Mouse (Mus musculus) neural tube, embryonic 15.5 days (tissue): ENCODE results near the gene Trpc5. TPM values are rescaled to one million over a fixed set of nuclear protein-coding genes. Genes with fewer than 3 reads are reported as not detected.

Experiments used
- ATAC-seq: fragments of 200-750 bp; cut with Nextera tagmentation; 2 replicates; pipeline ENCODE4 v1.8.0; 2017; ENCODE audit warnings: mild to moderate bottlenecking, moderate TSS enrichment, moderate library complexity; ENCODE audit not compliant: low FRiP score
- H3K27ac ChIP-seq: fragments of 300-500 bp; sonication (generic); replicated peaks from 2 replicates; pipeline ENCODE4 v1.5.1; 2015; ENCODE audit warnings: mild to moderate bottlenecking, inconsistent platforms
- H3K27me3 ChIP-seq: fragments of 300-500 bp; sonication (generic); replicated peaks from 2 replicates; pipeline ENCODE4 v1.6.1; 2015; ENCODE audit warnings: inconsistent platforms
- H3K36me3 ChIP-seq: fragments of 300-500 bp; sonication (generic); 2 replicates; pipeline ENCODE4 v1.6.1; 2015; ENCODE audit warnings: inconsistent platforms
- H3K4me1 ChIP-seq: fragments of 300-500 bp; sonication (generic); 2 replicates; pipeline ENCODE4 v1.6.1; 2015; ENCODE audit warnings: inconsistent platforms
- H3K4me2 ChIP-seq: fragments of 300-500 bp; sonication (generic); 2 replicates; pipeline ENCODE4 v1.6.1; 2015; ENCODE audit warnings: inconsistent platforms, mild to moderate bottlenecking, moderate library complexity
- H3K4me3 ChIP-seq: fragments of 300-500 bp; sonication (generic); replicated peaks from 2 replicates; pipeline ENCODE4 v1.5.1; 2015; ENCODE audit warnings: mild to moderate bottlenecking, inconsistent platforms
- H3K9ac ChIP-seq: fragments of 300-500 bp; sonication (generic); replicated peaks from 2 replicates; pipeline ENCODE4 v1.6.1; 2015; ENCODE audit warnings: mild to moderate bottlenecking, inconsistent platforms
- H3K9me3 ChIP-seq: fragments of 300-500 bp; sonication (generic); replicated peaks from 2 replicates; pipeline ENCODE4 v1.6.1; 2016; ENCODE audit warnings: inconsistent platforms
- WGBS: fragments of 180-500 bp; shearing (Covaris S2); methylation state at CpG from one replicate; pipeline ENCODE4 v1.1.7; 2015; ENCODE audit warnings: mixed read lengths; 5-methylcytosine and 5-hydroxymethylcytosine counted together
- polyA plus RNA-seq: library from polyadenylated mRNA; unstranded; fragments of >200 nt; fragmentation: Nextera tagmentation; extraction: Ambion mirVana; gene quantifications from 2 replicates; pipeline ENCODE4 v1.2.1, GENCODE M21; 2015

Gene Trpc5
- polyA plus RNA-seq, 1 experiment from 2014 or later: 4.4 TPM

GRCm38 (mm10) chrX:144523239-144523638, 164.7 kb downstream of the Trpc5 start:
- no peak overlapping the region for H3K4me3 ChIP-seq
- WGBS: 77% methylated on average over 5 of the region's 5 CpGs
- no peaks in the 10 kb centered on the region for H3K27me3 ChIP-seq
- H3K27ac ChIP-seq: no peak overlapping the region
- H3K4me1 ChIP-seq: no peaks in the 10 kb centered on the region
- H3K9ac ChIP-seq: no peak overlapping the region
- no peaks in the 10 kb centered on the region for H3K36me3 ChIP-seq
- no peaks in the 10 kb centered on the region for H3K9me3 ChIP-seq
- no peak for ATAC-seq
- H3K4me2 ChIP-seq: no peak overlapping the region

GRCm38 (mm10) chrX:144491394-144491793, 196.6 kb downstream of the Trpc5 start:
- Histone ChIP-seq H3K4me2 (no peak overlapping the region), H3K36me3 (no peaks in the 10 kb centered on the region), H3K27ac (no peak overlapping the region), H3K4me1 (no peaks in the 10 kb centered on the region), H3K9me3 (no peaks in the 10 kb centered on the region), H3K9ac (no peak overlapping the region), H3K27me3 (no peaks in the 10 kb centered on the region), H3K4me3 (no peak overlapping the region)
- ATAC-seq: no peak
- WGBS: 68% methylated on average over 1 of the region's 1 CpGs

- Histone ChIP-seq H3K4me1 (no peaks in the 10 kb centered on the region), H3K4me2 (no peak overlapping the region), H3K36me3 (no peaks in the 10 kb centered on the region), H3K9me3 (no peaks in the 10 kb centered on the region), H3K9ac (no peak overlapping the region), H3K27me3 (no peaks in the 10 kb centered on the region), H3K4me3 (no peak overlapping the region), H3K27ac (no peak overlapping the region)
- WGBS: 67% methylated on average over 2 of the region's 2 CpGs
- ATAC-seq: no peak
Observed at GRCm38 (mm10) chrX:144464416-144464815, 223.6 kb downstream of the Trpc5 start.

- ATAC-seq: no peak
- no peaks in the 10 kb centered on the region for H3K9me3 ChIP-seq
- H3K4me3 ChIP-seq: no peak within 1 kb of the TSS
- no peaks in the 10 kb centered on the region for H3K27me3 ChIP-seq
- H3K36me3 ChIP-seq: no peaks in the 10 kb centered on the region
- no peak within 1 kb of the TSS for H3K9ac ChIP-seq
- 91% methylated on average over 5 of the region's 5 CpGs for WGBS
- no peaks in the 10 kb centered on the region for H3K4me1 ChIP-seq
- H3K4me2 ChIP-seq: no peak within 1 kb of the TSS
- H3K27ac ChIP-seq: no peak within 1 kb of the TSS
Observed at GRCm38 (mm10) chrX:144456281-144456680, 231.7 kb downstream of the Trpc5 start, which contains the start of gene Trpc5os. Gene Trpc5os (plus strand): TSS chrX:144456581.

GRCm38 (mm10) chrX:144423848-144424247, 264.1 kb downstream of the Trpc5 start:
- no peak overlapping the region for H3K27ac ChIP-seq
- no peak for ATAC-seq
- H3K4me1 ChIP-seq: no peaks in the 10 kb centered on the region
- H3K36me3 ChIP-seq: no peaks in the 10 kb centered on the region
- no peak overlapping the region for H3K4me2 ChIP-seq
- no peaks in the 10 kb centered on the region for H3K9me3 ChIP-seq
- H3K9ac ChIP-seq: no peak overlapping the region
- H3K27me3 ChIP-seq: no peaks in the 10 kb centered on the region
- H3K4me3 ChIP-seq: no peak overlapping the region
- 85% methylated on average over 3 of the region's 3 CpGs for WGBS

- no peaks in the 10 kb centered on the region for H3K9me3 ChIP-seq
- H3K27me3 ChIP-seq: no peaks in the 10 kb centered on the region
- no peak overlapping the region for H3K4me3 ChIP-seq
- no peak overlapping the region for H3K4me2 ChIP-seq
- 95% methylated on average over 1 of the region's 1 CpGs for WGBS
- H3K4me1 ChIP-seq: no peaks in the 10 kb centered on the region
- no peaks in the 10 kb centered on the region for H3K36me3 ChIP-seq
- ATAC-seq: no peak
- H3K9ac ChIP-seq: no peak overlapping the region
- no peak overlapping the region for H3K27ac ChIP-seq
Observed at GRCm38 (mm10) chrX:144421091-144421490, 266.9 kb downstream of the Trpc5 start.

GRCm38 (mm10) chrX:144420259-144420658, 267.7 kb downstream of the Trpc5 start:
- no peak overlapping the region for H3K9ac ChIP-seq
- H3K4me3 ChIP-seq: no peak overlapping the region
- WGBS: 67% methylated on average over 1 of the region's 1 CpGs
- no peak for ATAC-seq
- no peak overlapping the region for H3K4me2 ChIP-seq
- H3K36me3 ChIP-seq: no peaks in the 10 kb centered on the region
- H3K27ac ChIP-seq: no peak overlapping the region
- H3K27me3 ChIP-seq: no peaks in the 10 kb centered on the region
- H3K9me3 ChIP-seq: no peaks in the 10 kb centered on the region
- H3K4me1 ChIP-seq: no peaks in the 10 kb centered on the region

- ATAC-seq: no peak
- Histone ChIP-seq H3K27ac (no peak overlapping the region), H3K4me3 (no peak overlapping the region), H3K27me3 (no peaks in the 10 kb centered on the region), H3K4me2 (no peak overlapping the region), H3K9me3 (no peaks in the 10 kb centered on the region), H3K4me1 (no peaks in the 10 kb centered on the region), H3K9ac (no peak overlapping the region), H3K36me3 (no peaks in the 10 kb centered on the region)
- 83% methylated on average over 5 of the region's 5 CpGs for WGBS
Observed at GRCm38 (mm10) chrX:144408036-144408435, 279.9 kb downstream of the Trpc5 start.

- no peak overlapping the region for H3K27ac ChIP-seq
- peak; percentile 76; the same call in 1 of the 2 replicates for ATAC-seq
- H3K9ac ChIP-seq: no peak overlapping the region
- no peaks in the 10 kb centered on the region for H3K4me1 ChIP-seq
- H3K27me3 ChIP-seq: no peaks in the 10 kb centered on the region
- H3K4me3 ChIP-seq: no peak overlapping the region
- H3K36me3 ChIP-seq: no peaks in the 10 kb centered on the region
- H3K9me3 ChIP-seq: no peaks in the 10 kb centered on the region
- H3K4me2 ChIP-seq: no peak overlapping the region
- WGBS: 40% methylated on average over 7 of the region's 7 CpGs
Observed at GRCm38 (mm10) chrX:144403526-144403925, 284.5 kb downstream of the Trpc5 start.

- Histone ChIP-seq H3K4me2 (no peak overlapping the region), H3K9me3 (no peaks in the 10 kb centered on the region), H3K36me3 (no peaks in the 10 kb centered on the region), H3K4me1 (no peaks in the 10 kb centered on the region), H3K27ac (no peak overlapping the region), H3K9ac (no peak overlapping the region), H3K27me3 (no peaks in the 10 kb centered on the region), H3K4me3 (no peak overlapping the region)
- 84% methylated on average over 2 of the region's 2 CpGs for WGBS
- ATAC-seq: no peak
Observed at GRCm38 (mm10) chrX:144374196-144374595, 313.8 kb downstream of the Trpc5 start.

- Histone ChIP-seq H3K36me3 (no peaks in the 10 kb centered on the region), H3K4me2 (no peak overlapping the region), H3K27me3 (no peaks in the 10 kb centered on the region), H3K4me1 (no peaks in the 10 kb centered on the region), H3K27ac (no peak overlapping the region), H3K9ac (no peak overlapping the region), H3K9me3 (no peaks in the 10 kb centered on the region), H3K4me3 (no peak overlapping the region)
- no peak for ATAC-seq
Observed at GRCm38 (mm10) chrX:144338355-144338754, 349.6 kb downstream of the Trpc5 start.

GRCm38 (mm10) chrX:144337938-144338337, 350.0 kb downstream of the Trpc5 start:
- Histone ChIP-seq H3K36me3 (no peaks in the 10 kb centered on the region), H3K27ac (no peak overlapping the region), H3K4me1 (no peaks in the 10 kb centered on the region), H3K4me2 (no peak overlapping the region), H3K4me3 (no peak overlapping the region), H3K9ac (no peak overlapping the region), H3K9me3 (no peaks in the 10 kb centered on the region), H3K27me3 (no peaks in the 10 kb centered on the region)
- no peak for ATAC-seq
